Mouse (Mus musculus) fibroblast of lung, adult 2 months (primary cell): Measurements from ENCODE around the gene Haus6.

ENCODE experiments used
- DNase-seq: peaks from one replicate; pipeline ENCODE4 v3.0.0-alpha.2; 2011; ENCODE audit warnings: low read depth

The Haus6 gene

DNA sequence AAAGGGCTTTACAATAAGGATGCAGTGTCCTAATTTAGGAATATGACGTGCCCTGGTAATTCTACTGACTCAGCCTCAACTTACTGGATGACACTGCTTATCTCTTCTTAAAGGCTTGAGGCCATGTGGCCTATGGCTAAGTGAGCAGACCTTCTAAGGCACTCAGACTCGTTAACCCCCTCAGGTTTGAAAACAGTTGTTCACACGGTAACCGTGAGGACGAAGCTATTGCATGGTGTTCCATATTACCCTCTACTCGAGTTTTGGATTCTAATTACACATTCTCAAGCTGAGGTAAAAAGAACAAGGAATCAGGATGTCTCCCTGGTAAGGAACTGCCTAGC lies 36.9 kb downstream of the Haus6 start:
- DNase-seq = no peak

DNA sequence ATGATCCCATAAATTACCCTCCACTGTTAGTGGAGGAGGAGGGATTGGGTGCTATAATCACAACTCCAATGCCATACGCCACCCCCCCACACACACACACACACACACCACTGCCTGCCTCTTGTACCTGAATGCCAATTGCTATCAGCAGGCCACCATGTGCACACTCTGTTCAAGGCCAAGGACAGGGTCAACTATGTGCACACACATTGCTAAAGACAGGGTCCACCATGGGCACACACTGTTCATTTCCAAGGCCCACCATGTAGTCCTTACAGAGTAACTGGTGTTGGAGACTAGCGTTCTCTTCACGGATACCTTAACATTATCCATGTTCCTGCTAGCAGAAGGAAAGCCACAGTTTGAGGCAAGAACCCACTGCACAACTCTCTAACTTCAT lies 50.8 kb downstream of the Haus6 start:
- no peak for DNase-seq

DNA sequence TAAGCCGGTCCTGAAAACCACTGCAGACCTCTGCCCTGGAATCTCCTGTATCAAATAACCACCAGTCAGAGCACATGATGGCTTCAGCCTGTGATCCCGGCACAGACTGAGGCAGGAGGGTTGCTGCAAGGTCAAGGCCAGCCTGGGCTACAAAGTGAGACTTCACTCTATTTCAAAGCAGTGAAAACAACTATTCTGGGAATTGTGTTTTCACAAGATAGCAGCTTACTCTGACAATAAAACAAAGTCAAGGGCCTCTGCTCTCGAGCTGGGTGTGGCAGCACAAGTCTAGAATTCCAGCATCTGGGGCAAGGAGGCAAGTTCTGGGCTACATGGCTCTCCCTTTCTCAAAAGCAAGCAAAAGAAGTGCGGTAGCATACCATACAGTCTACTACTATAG lies 52.8 kb downstream of the Haus6 start:
- DNase-seq = no peak

DNA sequence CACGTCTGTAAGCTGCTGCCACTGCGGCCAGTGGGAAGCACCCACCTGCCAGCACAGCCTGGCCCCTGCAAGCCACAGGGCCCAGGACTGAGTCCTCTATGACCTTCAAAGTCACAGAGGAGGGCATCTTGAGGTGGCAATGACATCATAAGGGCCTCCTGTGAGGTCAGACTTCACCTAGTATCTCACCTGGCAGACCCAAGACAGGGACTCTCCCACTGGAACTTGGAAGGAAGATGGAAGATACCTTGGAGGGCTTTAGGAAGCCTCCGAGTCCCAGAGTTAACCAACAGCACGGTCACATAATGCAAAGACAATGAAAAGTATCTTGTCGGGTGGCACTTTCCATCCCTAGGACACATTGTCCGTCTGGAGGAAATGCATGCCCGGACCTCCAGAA lies 53.6 kb downstream of the Haus6 start, which contains the start of gene Saxo1:
Gene Saxo1, minus strand, starts transcription at position 101 of the 400 bp plus-strand sequence.
- no peak for DNase-seq

DNA sequence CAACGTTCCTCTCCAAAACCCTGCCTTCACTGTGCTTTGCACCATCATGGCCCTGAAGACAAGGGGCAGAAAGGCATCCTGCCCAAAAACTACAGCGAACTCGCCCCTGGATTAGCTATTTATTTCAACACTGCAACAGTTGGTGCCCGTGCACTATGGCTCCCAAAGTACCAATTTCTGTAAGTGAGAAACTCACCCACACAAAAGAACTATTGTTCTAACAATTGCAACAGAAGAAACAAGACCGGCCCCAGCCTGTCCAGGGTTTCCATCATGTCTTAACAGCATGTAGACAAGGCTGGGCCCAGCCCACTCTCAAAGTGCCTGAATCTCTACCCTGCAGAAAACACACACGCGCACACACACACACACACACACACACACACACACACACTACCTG lies 54.5 kb downstream of the Haus6 start:
- DNase-seq = no peak

DNA sequence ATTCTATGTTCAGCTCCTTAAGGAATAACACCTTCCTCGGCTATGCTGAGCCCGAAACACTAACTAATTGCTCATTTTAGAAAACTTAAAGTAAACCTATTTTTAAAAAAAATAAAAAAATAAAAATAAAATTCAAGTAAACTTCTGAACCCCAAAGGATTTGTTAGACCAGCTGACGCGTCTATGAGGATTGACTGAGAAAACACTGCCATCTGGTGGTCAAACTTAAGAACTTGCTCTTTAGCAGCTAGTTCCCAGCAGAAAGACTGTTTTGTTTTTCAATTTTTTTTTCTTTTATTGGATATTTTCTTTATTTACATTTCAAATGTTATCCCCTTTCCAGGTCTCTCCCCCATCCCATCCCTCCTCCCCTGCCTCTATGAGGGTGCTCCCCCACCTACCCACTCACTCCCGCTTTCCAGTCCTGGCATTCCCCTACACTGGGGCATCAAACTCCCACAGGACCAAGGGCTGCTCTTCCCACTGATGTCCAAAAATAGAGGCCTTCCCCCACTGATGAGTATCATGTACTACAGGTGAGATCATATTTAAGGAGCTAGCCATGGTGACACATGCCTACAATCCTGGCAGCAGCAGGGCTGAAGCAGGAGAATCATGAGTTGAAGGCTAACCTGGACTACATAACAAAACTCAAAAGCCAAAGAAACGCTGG lies 56.7 kb downstream of the Haus6 start:
- DNase-seq = no peak

DNA sequence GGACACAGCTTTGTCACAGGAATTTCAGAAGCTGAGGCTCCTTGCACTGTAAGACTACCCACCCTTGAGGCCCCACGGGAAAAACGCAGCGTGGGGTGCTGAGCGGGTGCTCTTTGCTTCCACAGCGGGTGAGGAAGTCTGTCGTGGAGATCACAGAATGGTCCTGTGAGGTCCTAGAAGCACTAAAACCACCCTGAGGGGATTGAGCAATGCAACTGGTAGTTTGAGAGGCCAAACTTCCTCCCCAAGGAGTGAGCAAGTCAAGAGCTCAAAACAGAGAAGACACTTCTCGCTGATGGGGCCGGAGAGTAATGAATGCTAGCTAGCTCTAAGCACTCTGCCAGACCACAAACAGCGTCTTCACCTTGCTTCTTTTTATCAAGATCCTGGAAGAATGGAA lies 63.5 kb downstream of the Haus6 start:
- DNase-seq = no peak

DNA sequence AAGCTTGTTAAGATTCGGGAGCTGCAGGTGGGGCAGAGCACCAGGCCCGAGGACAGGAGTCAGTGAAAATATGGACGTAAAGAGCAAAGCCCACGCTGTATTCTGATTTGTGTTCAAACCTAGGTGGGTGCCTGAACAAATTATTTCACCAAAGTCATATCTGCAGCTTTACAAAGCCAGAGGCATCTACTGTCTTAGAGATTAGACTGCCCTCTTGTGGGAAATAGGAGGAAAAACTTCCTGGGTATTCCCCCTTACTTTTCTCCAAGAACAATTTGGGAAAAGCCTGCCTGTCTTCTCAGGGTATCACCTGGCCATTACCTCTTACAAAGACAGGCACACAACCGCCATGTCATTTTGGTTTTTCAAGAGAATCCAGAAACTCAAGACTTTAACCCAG lies 66.2 kb downstream of the Haus6 start:
- DNase-seq = no peak

DNA sequence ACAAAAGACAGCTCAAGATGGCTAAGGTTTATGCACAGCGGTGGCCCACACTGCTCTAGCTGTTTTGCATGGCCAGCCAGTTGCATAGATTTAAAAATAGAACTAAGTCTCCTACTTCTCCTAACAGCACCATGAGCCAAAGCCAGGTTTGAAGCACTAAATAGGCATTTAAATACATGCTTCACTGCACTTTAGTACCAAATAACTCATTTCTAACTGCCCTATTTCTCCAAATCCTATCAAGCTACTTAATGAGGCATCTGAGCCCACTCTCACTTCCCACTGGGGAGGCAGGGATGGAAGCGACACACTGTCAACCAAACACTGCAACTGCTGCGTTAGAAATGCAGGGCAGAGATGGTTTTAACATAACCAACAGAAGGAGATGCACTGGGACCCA lies 67.9 kb downstream of the Haus6 start:
- DNase-seq = no peak

DNA sequence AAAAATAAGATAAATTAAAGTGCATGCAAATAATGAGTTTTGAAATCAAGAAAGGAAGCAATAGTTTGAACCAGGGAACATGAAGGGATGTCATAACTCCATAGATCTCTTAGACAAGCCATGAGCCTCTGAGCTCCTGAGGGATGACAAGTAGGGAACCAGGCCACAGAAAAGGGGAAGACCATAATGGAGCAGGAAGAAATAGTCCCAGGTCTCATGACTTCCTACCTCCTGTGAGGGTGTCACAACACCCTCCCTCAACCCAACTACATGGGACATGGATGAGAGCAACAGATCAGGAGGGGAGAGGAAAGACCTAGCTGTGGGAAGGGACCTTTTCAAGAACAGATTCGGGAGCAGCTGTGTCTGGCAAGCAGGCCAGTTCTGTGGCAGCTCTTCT lies 70.3 kb downstream of the Haus6 start:
- no peak for DNase-seq

DNA sequence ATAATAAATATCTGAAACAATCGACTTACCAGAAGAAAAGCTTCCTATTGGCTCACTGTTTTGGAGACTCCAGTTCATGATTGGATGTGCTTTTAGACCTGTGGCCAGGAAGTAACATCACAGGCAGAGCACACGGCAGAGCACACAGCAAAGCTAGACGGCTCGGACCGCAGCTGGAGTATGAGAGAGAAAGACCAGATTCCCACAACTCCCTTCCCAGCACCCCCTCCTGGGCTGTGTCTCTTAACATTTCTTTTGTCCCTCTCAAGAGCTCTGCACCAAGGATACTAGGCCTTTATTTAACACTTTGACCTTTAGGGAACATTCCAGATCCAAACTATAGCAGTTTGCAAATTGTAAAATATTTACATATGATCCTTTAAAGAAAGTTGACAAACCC lies 72.9 kb downstream of the Haus6 start:
- DNase-seq = no peak

DNA sequence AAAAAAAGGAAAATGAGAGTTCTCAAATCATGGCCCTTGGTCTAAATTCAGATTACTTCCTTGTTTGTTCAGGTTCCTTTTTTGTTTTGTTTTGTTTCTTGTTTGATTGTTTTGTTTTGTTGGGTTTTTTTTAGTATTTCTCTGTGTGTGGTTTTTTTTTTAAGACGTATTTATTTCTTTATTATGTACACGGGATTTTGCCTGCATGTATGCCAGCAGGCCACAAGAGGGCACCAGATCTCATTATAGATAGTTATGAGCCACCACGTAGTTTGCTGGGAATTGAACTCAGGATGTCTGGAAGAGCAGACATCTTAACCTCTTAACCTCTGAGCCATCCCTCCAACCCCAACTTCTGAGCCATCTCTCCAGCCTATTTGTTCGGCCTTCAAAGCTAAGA lies 73.9 kb downstream of the Haus6 start:
- DNase-seq = no peak

DNA sequence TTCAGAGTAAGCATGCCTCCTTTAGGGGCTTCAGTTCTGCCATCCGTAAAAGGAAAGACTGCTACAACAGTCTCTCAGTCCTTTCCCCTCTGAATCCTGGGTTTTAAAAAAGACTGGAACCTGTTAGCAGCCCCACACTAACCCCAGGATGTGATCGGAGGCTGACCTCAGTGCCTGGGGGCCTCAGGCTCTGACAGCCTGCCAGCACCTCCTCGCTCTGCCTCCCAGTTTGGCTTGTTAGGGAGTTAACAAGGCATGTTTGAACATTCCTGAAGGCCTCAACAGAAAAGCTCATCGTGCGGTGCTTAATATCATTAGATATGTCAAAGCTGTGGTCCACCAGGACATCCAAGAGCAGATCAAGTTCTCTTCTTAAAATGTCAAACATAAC lies 77.8 kb downstream of the Haus6 start:
- DNase-seq = no peak

DNA sequence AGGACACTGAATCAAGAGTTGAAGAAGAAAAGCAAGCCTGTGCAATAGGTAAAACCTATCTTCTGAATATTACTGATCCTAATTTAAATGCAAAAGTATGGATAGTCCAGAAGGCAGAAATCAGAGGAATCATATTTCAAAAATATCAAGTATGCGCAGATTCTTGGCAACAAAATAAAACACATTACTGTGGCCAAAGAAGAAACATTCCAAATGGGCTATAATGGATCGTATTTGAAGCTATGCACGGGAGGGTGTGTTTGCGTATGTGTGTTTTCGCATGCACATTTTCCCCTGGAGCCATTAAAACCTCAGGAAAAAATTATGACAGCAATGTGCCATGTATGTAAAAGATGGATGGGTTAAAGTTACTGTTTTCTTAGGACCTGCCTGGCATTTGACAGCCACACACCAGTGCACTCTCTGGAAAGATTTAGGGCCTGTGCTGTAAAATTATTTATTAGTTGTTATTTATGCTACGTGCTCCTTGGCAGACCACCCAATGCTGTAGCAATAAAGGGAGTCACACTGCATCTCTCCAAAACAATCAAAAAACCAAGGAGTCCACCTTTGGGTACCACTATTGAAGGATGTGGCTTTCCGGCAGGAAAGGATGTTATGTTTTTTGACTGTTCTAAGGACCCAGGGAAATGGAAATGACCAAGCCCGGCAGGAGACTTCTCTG lies 78.3 kb downstream of the Haus6 start:
- DNase-seq = no peak

DNA sequence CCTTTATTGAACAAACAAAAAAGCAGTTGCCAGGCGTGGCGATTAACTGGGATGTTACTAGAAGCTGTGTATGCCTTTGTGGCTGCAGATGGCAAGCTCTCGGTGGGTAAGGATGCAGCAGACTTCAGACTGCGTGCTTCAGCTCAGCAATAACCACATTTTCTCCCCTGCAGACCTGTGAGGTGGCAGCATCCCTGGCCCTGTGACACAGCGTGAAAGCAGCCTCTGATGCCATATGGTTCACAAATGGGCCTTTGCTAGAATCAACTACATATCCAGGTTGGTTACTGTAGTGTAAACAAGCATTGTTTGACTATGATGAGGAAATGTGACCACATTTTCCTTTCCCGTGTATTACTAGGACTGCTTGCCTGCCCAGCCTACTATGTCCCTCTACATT lies 82.7 kb downstream of the Haus6 start:
- DNase-seq = no peak
